Mouse (Mus musculus): ENCODE measurements at regions not wholly inside any gene's neighbourhood (a gene's known extent, or its start where the extent isn't known, plus 50 kb on each side); places are given as distances from the start of the nearest gene placed in this dataset.

DNA sequence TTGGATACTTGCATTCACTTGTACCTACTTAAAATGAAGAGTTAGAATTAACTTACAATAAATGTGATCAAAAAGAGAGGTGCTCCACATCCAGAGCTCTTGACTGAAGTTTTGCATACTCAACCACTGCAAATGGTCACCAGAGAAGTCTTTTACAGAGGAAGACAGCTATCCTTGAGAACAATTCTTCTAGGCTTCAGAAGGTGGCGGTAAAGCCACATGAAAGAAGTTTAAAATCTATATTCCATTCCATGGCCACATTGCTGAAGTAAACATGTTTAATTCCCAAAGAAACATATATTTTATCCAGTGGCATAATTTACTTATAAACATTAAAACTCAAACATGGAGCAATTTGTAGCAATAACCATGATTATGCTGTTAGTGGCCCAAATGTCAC lies 215.1 kb downstream of the Dph6 start:
- TF ChIP-seq ZMIZ1 (IDR thresholded peaks at IDR 0.05; ENCODE audit: low read depth, low read length) (no peak), SIN3A (IDR thresholded peaks at IDR 0.05; ENCODE audit: low read length) (no peak), MYC (IDR thresholded peaks at IDR 0.05; ENCODE audit: low read depth, low read length) (no peak), CHD2 (IDR thresholded peaks at IDR 0.05; ENCODE audit: low read length) (no peak), TCF12 (IDR thresholded peaks at IDR 0.05; ENCODE audit: low read depth, low read length) (no peak), CHD1 (IDR thresholded peaks at IDR 0.05; ENCODE audit: low read depth, low read length) (no peak), CTCF (conservative IDR thresholded peaks at IDR 0.05 in 1 of 2, IDR thresholded peaks at IDR 0.05 in 1 of 2; ENCODE audit: low read depth in 2 of 2, low read length in 2 of 2) (peak in 1 of 2 experiments; percentile 67; a peak in 2 of 4 replicates), RCOR1 (conservative IDR thresholded peaks at IDR 0.05; ENCODE audit: low read depth, low read length) (no peak), JUN (IDR thresholded peaks at IDR 0.05; ENCODE audit: insufficient read depth, low read depth, low read length) (no peak), POLR2A (IDR thresholded peaks at IDR 0.05; ENCODE audit: low read depth, low read length) (no peak), BHLHE40 (IDR thresholded peaks at IDR 0.05; ENCODE audit: low read depth, low read length) (no peak), ELF1 (IDR thresholded peaks at IDR 0.05; ENCODE audit: low read depth, low read length) (no peak), ETS1 (conservative IDR thresholded peaks at IDR 0.05; ENCODE audit: low read depth, low read length) (no peak)

Data from CH12.LX (cell line).